Mouse (Mus musculus): Measurements from ENCODE around the gene Tmtc1.

Gene Tmtc1

GRCm38 (mm10) chr6:148242304-148242703 lies 201.9 kb downstream of the Tmtc1 start:
- DNase-seq (ENCODE audit: low read depth, low spot score) = no peak

- DNase-seq (ENCODE audit: low read depth, low spot score) = no peak
These were observed 202.5 kb downstream of the Tmtc1 start for GRCm38 (mm10) chr6:148241685-148242084.

GRCm38 (mm10) chr6:148239311-148239710 lies 204.9 kb downstream of the Tmtc1 start:
- no peak for DNase-seq (ENCODE audit: low read depth, low spot score)

GRCm38 (mm10) chr6:148237453-148237852 lies 206.7 kb downstream of the Tmtc1 start:
- DNase-seq (ENCODE audit: low read depth, low spot score) = no peak

GRCm38 (mm10) chr6:148234105-148234828 lies 209.9 kb downstream of the Tmtc1 start:
- no peak for DNase-seq (ENCODE audit: low read depth, low spot score)

- no peak for DNase-seq (ENCODE audit: low read depth, low spot score)
These were observed 216.6 kb downstream of the Tmtc1 start for GRCm38 (mm10) chr6:148227542-148227941.

- DNase-seq (ENCODE audit: low read depth, low spot score) = no peak
These were observed 221.5 kb downstream of the Tmtc1 start for GRCm38 (mm10) chr6:148222686-148223085.

- DNase-seq (ENCODE audit: low read depth, low spot score) = no peak
These were observed 225.7 kb downstream of the Tmtc1 start for GRCm38 (mm10) chr6:148218235-148219076.

GRCm38 (mm10) chr6:148216752-148217151 lies 227.4 kb downstream of the Tmtc1 start:
- DNase-seq (ENCODE audit: low read depth, low spot score) = no peak

GRCm38 (mm10) chr6:148214765-148215164 lies 229.4 kb downstream of the Tmtc1 start:
- DNase-seq (ENCODE audit: low read depth, low spot score) = no peak

GRCm38 (mm10) chr6:148211897-148212680 lies 232.1 kb downstream of the Tmtc1 start, which contains the start of gene Ergic2:
Gene Ergic2 (minus strand): TSS chr6:148212374.
- DNase-seq (ENCODE audit: low read depth, low spot score) = peak; percentile 100

- DNase-seq (ENCODE audit: low read depth, low spot score) = no peak
These were observed 232.8 kb downstream of the Tmtc1 start for GRCm38 (mm10) chr6:148211391-148211876.

GRCm38 (mm10) chr6:148207522-148207921 lies 236.7 kb downstream of the Tmtc1 start:
- no peak for DNase-seq (ENCODE audit: low read depth, low spot score)

GRCm38 (mm10) chr6:148205134-148205533 lies 239.1 kb downstream of the Tmtc1 start:
- DNase-seq (ENCODE audit: low read depth, low spot score) = no peak

GRCm38 (mm10) chr6:148199729-148200128 lies 244.5 kb downstream of the Tmtc1 start:
- no peak for DNase-seq (ENCODE audit: low read depth, low spot score)

GRCm38 (mm10) chr6:148199177-148199576 lies 245.0 kb downstream of the Tmtc1 start:
- no peak for DNase-seq (ENCODE audit: low read depth, low spot score)

GRCm38 (mm10) chr6:148193972-148194701 lies 250.1 kb downstream of the Tmtc1 start:
- no peak for DNase-seq (ENCODE audit: low read depth, low spot score)

- no peak for DNase-seq (ENCODE audit: low read depth, low spot score)
These were observed 258.5 kb downstream of the Tmtc1 start for GRCm38 (mm10) chr6:148185694-148186093.

Data from embryo, embryonic 11.5 days (tissue).